Mouse (Mus musculus) hindbrain, embryonic 15.5 days (tissue): ENCODE measurements at regions not wholly inside any gene's neighbourhood (a gene's known extent, or its start where the extent isn't known, plus 50 kb on each side); places are given as distances from the start of the nearest gene placed in this dataset.

Experiments used
- ATAC-seq: fragments of 200-750 bp; cut with Nextera tagmentation; 2 replicates; pipeline ENCODE4 v1.8.0; 2017; ENCODE audit warnings: low read depth, moderate number of reproducible peaks, moderate TSS enrichment; ENCODE audit not compliant: low FRiP score
- H3K27ac ChIP-seq: fragments of 300-500 bp; sonication (generic); replicated peaks from 2 replicates; pipeline ENCODE4 v1.5.1; 2015; ENCODE audit warnings: mild to moderate bottlenecking, inconsistent platforms
- H3K27me3 ChIP-seq: fragments of 300-500 bp; sonication (generic); 2 replicates; pipeline ENCODE4 v1.6.1; 2015; ENCODE audit warnings: control low read depth, inconsistent platforms
- H3K36me3 ChIP-seq: fragments of 300-500 bp; sonication (generic); 2 replicates; pipeline ENCODE4 v1.6.1; 2015; ENCODE audit warnings: control low read depth, inconsistent platforms
- H3K4me1 ChIP-seq: fragments of 300-500 bp; sonication (generic); replicated peaks from 2 replicates; pipeline ENCODE4 v1.6.1; 2015; ENCODE audit warnings: control low read depth, inconsistent platforms
- H3K4me2 ChIP-seq: fragments of 300-500 bp; sonication (generic); 2 replicates; pipeline ENCODE4 v1.6.1; 2015; ENCODE audit warnings: moderate library complexity, mild to moderate bottlenecking, inconsistent platforms
- H3K4me3 ChIP-seq: fragments of 300-500 bp; sonication (generic); 2 replicates; pipeline ENCODE4 v1.5.1; 2015; ENCODE audit warnings: mild to moderate bottlenecking, inconsistent platforms
- H3K9ac ChIP-seq: fragments of 300-500 bp; sonication (generic); 2 replicates; pipeline ENCODE4 v1.6.1; 2015; ENCODE audit warnings: inconsistent platforms
- H3K9me3 ChIP-seq: fragments of 300-500 bp; sonication (generic); 2 replicates; pipeline ENCODE4 v1.6.1; 2016; ENCODE audit warnings: control low read depth, inconsistent platforms
- WGBS: fragments of 180-500 bp; shearing (Covaris S2); methylation state at CpG from one replicate; pipeline ENCODE4 v1.1.7; 2015; 5-methylcytosine and 5-hydroxymethylcytosine counted together

- Histone ChIP-seq H3K27me3 (no peaks in the 10 kb centered on the region), H3K4me1 (no peaks in the 10 kb centered on the region), H3K4me2 (no peak overlapping the region), H3K27ac (no peak overlapping the region), H3K36me3 (no peaks in the 10 kb centered on the region), H3K9ac (no peak overlapping the region), H3K4me3 (no peak overlapping the region), H3K9me3 (no peaks in the 10 kb centered on the region)
- ATAC-seq = peak; percentile 80
- WGBS = 19% methylated on average over 9 of the region's 9 CpGs
Measured at GRCm38 (mm10) chr1:67640353-67640752, 517.5 kb downstream of the Cps1 start.

- Histone ChIP-seq H3K4me2 (no peak overlapping the region), H3K4me3 (no peak overlapping the region), H3K4me1 (no peaks in the 10 kb centered on the region), H3K9ac (no peak overlapping the region), H3K9me3 (no peaks in the 10 kb centered on the region), H3K27ac (no peak overlapping the region), H3K27me3 (no peaks in the 10 kb centered on the region), H3K36me3 (no peaks in the 10 kb centered on the region)
- WGBS = 55% methylated on average over 6 of the region's 6 CpGs
- ATAC-seq = no peak
Measured at GRCm38 (mm10) chr1:67640766-67641165, 517.9 kb downstream of the Cps1 start.

GRCm38 (mm10) chr1:67643627-67644026 lies 520.8 kb downstream of the Cps1 start:
- H3K36me3 ChIP-seq = no peaks in the 10 kb centered on the region
- H3K9ac ChIP-seq = no peak overlapping the region
- WGBS = 45% methylated on average over 4 of the region's 4 CpGs
- H3K4me2 ChIP-seq = no peak overlapping the region
- H3K27ac ChIP-seq = no peak overlapping the region
- H3K27me3 ChIP-seq = no peaks in the 10 kb centered on the region
- ATAC-seq = no peak
- no peak overlapping the region for H3K4me3 ChIP-seq
- H3K4me1 ChIP-seq = no peaks in the 10 kb centered on the region
- H3K9me3 ChIP-seq = no peaks in the 10 kb centered on the region
